Mouse (Mus musculus): ENCODE data around the gene Wbp1l.

The Wbp1l gene

GRCm38 (mm10) chr19:46631637-46632036 lies 32.8 kb downstream of the Wbp1l start:
- no peak for ATAC-seq (ENCODE audit: low TSS enrichment)

DNA sequence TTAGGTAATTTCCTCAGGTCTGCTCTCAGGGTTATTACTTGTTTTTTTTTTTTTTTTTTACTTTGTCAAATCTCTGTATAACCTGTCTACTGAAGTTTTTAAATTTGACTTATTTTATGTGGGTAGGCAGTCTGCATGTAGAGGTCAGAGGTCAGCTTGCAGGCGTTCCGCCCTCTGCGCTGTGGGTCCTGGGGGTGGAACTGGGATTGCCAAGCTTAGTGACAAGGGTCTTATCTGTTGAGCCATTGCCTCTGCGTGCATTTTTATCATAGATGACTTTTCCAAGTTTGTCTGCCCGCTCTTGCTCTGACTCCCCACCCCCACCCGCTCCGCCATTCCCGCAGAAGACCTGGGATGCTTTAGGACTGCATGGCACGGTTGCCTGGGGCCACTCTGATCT lies 36.9 kb downstream of the Wbp1l start:
- no peak for ATAC-seq (ENCODE audit: low TSS enrichment)

- no peak for ATAC-seq (ENCODE audit: low TSS enrichment)
Measured at GRCm38 (mm10) chr19:46637598-46637997, 38.7 kb downstream of the Wbp1l start.

DNA sequence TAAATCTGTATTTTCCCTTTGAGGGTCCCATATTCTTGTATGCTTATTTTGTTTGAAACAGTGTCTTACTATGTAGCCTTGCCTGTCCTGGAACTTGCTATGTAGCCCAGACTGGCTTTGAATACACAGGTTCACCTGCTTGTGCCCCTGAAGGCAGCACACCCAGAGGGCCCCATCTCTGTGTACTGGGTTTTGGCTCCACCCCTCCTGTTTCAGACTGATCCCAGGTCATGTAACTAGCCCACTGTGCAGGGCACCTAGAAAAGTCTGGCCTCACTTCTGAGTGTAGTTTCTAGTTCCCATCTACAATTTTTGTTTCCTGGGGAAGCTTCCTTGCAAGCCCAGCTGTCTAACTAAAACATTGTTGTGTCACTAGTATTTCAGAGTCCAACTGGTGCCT lies 40.2 kb downstream of the Wbp1l start:
- ATAC-seq (ENCODE audit: low TSS enrichment), result no peak

GRCm38 (mm10) chr19:46639496-46639895 lies 40.6 kb downstream of the Wbp1l start:
- no peak for ATAC-seq (ENCODE audit: low TSS enrichment)

- no peak for ATAC-seq (ENCODE audit: low TSS enrichment)
Measured at GRCm38 (mm10) chr19:46640780-46641179, 41.9 kb downstream of the Wbp1l start.

- ATAC-seq (ENCODE audit: low TSS enrichment), result no peak
Measured at GRCm38 (mm10) chr19:46641420-46642085, 42.7 kb downstream of the Wbp1l start.

DNA sequence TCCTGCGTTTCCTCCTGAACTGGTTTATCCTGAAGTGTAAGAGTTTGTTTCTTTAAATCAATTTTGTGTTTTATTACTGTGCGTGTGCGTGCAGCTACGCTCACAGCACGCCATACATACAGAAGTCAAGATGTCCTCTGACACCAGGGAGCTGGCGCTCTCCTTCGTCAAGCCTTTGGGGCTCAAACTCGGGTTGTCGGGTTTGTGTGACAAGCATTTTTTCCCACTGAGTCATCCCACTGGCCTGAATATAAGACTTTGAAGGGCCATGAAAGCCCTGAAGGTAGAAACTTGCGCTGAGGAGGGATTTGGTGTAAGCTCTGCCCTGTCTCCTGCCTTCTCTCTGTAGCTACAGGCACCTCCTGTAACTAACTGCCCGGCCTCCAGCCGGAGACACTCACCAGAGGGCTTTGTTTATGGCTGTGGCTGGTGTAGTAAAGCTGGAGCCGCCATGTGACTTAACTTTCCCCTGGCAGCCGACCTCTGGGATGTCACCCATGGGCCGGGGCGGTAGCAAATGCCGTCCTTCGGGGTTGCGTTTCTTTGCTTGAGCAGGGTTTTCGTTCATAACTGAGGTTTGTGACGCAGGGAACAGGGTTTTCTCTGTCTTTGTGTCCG lies 43.4 kb downstream of the Wbp1l start:
- no peak for ATAC-seq (ENCODE audit: low TSS enrichment)

GRCm38 (mm10) chr19:46643236-46643635 lies 44.4 kb downstream of the Wbp1l start:
- ATAC-seq (ENCODE audit: low TSS enrichment), result no peak

- ATAC-seq (ENCODE audit: low TSS enrichment), result no peak
Measured at GRCm38 (mm10) chr19:46644343-46644792, 45.5 kb downstream of the Wbp1l start.

DNA sequence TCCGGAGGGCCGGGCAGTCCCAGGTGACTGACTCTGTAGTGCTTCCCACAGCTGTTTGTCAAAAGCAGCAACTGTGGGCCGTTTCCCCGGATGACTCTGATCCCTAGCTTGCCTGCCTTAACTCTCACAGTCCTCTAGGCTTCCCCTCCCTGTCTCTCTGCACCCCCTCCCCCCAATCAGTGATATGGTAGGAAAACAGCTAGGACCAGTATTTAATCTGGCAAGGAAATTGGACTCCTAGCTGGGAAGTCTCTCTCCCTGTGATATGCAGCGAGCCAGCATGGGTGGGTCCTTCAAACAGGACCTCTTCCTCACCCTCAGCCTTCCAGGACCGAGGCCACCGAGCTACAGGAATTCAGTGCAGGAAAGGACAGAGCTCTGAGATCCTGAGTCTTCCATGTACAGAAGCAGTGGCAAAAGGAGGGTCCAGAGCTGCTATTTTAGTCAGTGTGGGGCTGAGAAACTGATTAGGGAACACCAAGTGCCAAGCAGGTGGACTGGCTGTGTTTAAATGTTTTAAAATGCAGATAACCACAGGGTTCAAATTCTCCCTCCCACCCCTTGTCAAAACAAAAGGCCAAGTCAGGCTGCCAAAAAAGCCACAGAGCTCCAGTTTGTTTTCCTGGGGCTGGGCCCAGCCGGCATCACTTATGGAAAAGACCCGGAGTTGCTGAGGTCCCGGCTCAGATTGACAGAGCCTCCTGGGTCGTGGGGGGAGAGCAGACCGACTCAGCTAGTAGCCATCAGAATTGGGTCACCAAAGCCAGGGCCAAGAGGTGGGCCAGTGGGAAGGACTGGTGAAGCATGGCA lies 46.1 kb downstream of the Wbp1l start:
- ATAC-seq (ENCODE audit: low TSS enrichment), result no peak

- no peak for ATAC-seq (ENCODE audit: low TSS enrichment)
Measured at GRCm38 (mm10) chr19:46646041-46646481, 47.2 kb downstream of the Wbp1l start.

GRCm38 (mm10) chr19:46647254-46647653 lies 48.4 kb downstream of the Wbp1l start:
- ATAC-seq (ENCODE audit: low TSS enrichment), result no peak

- ATAC-seq (ENCODE audit: low TSS enrichment), result no peak
Measured at GRCm38 (mm10) chr19:46647850-46648249, 49.0 kb downstream of the Wbp1l start.

DNA sequence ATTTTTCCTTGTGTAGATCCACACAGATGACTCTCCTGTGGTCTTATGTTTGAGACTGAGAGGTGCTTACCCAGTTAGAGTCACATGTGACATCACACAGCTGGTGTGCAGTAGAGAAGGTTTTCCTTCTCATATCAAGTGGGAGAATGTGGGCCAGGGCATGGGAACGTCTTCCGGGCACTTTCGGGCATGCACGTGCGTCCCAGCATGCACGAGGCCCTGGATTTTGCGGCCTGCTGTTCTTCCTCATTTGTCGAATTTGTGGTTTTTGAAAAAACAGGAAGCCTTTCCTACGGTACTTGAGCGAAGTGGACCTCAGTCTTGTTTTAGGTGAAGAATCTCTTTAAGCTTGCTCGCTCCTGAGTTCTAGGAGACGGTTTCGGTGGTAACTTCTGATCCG lies 49.7 kb downstream of the Wbp1l start:
- ATAC-seq (ENCODE audit: low TSS enrichment), result no peak

GRCm38 (mm10) chr19:46653188-46653587 lies 54.3 kb downstream of the Wbp1l start:
- ATAC-seq (ENCODE audit: low TSS enrichment), result no peak

GRCm38 (mm10) chr19:46653616-46654235 lies 54.8 kb downstream of the Wbp1l start:
- no peak for ATAC-seq (ENCODE audit: low TSS enrichment)

DNA sequence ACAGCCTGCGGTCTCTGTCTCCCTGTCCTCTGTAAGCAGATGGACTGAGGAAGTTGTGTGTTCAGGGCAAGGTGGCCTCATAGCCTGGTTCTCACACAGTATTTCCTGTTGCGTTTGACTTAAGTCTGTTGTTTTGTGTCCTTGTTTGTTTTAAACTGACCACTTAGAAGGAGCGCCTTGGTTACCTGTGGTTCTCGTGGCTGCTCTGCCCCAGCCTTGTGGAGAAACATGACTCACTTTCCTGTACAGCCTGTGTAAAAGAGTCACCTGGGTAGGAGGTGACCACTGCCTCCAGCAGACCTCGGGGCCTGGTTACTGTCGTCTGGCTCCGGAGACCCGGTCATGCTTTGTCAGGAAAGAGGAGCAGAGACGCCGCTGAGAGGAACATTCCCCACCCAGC lies 56.7 kb downstream of the Wbp1l start:
- no peak for ATAC-seq (ENCODE audit: low TSS enrichment)

DNA sequence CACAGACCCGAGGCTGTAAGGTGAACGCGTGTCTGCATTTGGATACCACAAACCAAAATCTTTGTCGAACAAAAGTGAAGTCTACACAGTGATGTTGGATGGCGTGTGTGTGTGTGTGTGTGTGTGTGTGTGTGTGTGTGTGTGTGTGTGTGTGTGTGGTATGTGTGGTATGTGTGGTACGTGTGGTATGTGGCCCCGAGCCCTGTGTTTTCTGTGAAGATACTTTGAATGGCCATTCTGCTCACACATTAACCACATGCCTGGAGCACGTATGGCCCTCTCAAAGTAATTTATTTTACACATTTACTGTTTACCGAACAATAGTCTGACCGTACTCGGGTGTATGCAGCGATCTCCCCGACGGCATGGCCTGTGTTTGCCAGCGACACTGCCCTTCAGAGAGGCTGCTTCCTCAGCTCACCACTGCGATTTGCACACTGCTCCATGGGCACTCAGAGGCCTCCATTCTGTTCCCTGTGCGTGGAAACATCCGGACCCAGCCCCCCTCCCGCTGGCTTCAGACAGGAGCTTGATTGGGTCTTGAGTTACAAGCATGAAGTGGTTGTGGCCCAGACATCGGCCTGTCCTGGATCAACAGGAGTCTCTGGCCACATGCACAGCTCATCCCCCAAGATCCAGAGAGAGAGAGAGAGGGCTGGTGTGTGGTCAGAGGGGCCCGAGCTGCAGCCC lies 57.4 kb downstream of the Wbp1l start:
- no peak for ATAC-seq (ENCODE audit: low TSS enrichment)

- no peak for ATAC-seq (ENCODE audit: low TSS enrichment)
Measured at GRCm38 (mm10) chr19:46657339-46658020, 58.6 kb downstream of the Wbp1l start.

DNA sequence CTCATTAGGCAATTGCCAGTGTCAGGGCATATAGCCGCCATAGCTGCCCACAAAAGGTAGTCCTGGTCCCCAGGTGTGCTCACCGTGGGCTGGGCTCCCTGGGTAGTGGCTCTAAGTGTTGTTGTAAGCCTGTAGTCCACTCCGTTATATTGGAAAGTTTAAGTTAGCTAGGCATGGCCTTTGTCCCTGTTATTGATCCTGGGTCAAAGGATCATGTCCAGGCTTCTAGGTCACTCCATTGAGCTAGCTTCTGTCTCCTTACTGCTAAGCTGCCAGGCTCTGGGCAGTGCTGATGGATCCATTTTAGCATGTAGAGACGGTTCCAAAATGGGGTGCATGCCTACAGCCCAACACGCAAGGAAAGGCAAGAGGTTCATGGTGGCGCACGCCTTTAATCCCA lies 59.5 kb downstream of the Wbp1l start:
- ATAC-seq (ENCODE audit: low TSS enrichment), result no peak
